In the genomic region with DNA sequence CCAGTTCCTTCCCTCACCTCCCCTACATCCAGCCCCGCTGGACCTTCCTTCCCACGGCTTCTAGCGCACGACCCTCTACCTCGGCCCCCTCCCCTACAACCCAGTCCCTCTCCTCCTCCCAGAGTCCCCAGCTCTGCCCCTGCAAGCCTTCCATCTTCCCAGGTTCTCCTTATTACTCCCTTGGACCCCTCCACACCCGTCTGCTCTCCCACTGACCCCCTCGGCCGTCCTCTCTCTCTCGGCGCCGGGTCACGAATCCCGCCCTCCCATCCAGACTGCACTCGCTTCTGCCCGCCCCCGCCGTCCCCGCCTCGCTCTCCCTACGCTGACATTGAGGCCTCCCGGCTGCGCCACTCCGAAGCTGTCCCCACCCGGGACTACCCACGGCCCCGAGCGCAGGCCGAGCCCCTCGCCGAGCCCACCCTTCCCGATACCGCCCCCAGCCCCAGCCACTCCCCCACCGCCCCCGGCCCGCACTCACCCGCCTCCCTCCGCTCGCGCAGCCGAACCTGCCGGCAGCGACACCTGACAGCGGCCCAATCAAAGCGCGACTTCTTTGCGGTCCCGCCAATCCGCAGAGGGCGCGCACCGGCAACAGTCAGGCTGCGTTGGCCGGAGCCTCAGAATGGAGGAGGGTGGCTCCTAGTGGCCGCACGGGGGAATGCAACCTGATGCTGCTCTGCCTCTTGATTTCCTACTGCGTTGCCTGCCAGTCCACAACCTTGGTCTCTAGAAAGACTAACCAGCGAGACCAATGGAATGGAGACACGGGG, we compare ENCODE assay signal across 8 mouse cellular contexts. TPM values are rescaled to one million over a fixed set of nuclear protein-coding genes. Genes with fewer than 3 reads are reported as not detected.
DNase-seq lines count a peak whose midpoint lies in the region; ATAC-seq and TF ChIP-seq lines count a peak whose summit lies in the region.

A gene (minus strand): TSS at position 577 of the 773 bp plus-strand sequence.

- peak; percentile 97 for ATAC-seq in embryonic facial prominence, embryonic 15.5 days (ENCODE audit: insufficient number of reproducible peaks, low FRiP score, low TSS enrichment, low read depth)
- peak; percentile 99 for ATAC-seq in limb, embryonic 14.5 days (ENCODE audit: low FRiP score, low read depth)
- peak; percentile 95 for ATAC-seq in midbrain, postnatal 0 days (ENCODE audit: low FRiP score)

- peak within 1 kb of the TSS; percentile 78 for H3K4me3 ChIP-seq in bone marrow, adult 2 months (replicated peaks; ENCODE audit: control insufficient read depth, low read depth, low read length)
- peak within 1 kb of the TSS; percentile 76 for H3K4me3 ChIP-seq in embryonic facial prominence, embryonic 15.5 days (replicated peaks)
- peak within 1 kb of the TSS; percentile 62 for H3K4me3 ChIP-seq in limb, embryonic 14.5 days (replicated peaks; ENCODE audit: low read length)
- H3K4me3 ChIP-seq in midbrain, postnatal 0 days (ENCODE audit: low read depth, low read length) = peak within 1 kb of the TSS; percentile 65

- peak; percentile 93 for TF ChIP-seq CTCF in bone marrow, adult 2 months (IDR thresholded peaks at IDR 0.05; ENCODE audit: control insufficient read depth, insufficient read depth, low read length)
- peak; percentile 95 for TF ChIP-seq CTCF in midbrain, postnatal 0 days (IDR thresholded peaks at IDR 0.05)

- under 1% methylated on average over 58 of the region's 58 CpGs for WGBS in bone marrow, adult 2 months
- under 1% methylated on average over 58 of the region's 58 CpGs for WGBS in embryonic facial prominence, embryonic 15.5 days
- WGBS in limb, embryonic 14.5 days = under 1% methylated on average over 58 of the region's 58 CpGs
- under 1% methylated on average over 53 of the region's 58 CpGs for WGBS in midbrain, postnatal 0 days

- no peak; the same call in 1 of the 2 replicates for TF ChIP-seq POLR2A in bone marrow, adult 2 months (IDR thresholded peaks at IDR 0.05; ENCODE audit: borderline replicate concordance, control insufficient read depth, low read depth, low read length)
- TF ChIP-seq POLR2A in limb, embryonic 14.5 days (IDR thresholded peaks at IDR 0.05; ENCODE audit: borderline replicate concordance, extremely low read depth, insufficient read depth, insufficient read length) = 0 out of 2 replicates have a peak, but pooled peaks have one; percentile 56

- H3K4me2 ChIP-seq in embryonic facial prominence, embryonic 15.5 days (replicated peaks) = peak within 1 kb of the TSS; percentile 87
- H3K4me2 ChIP-seq in limb, embryonic 14.5 days (replicated peaks; ENCODE audit: low read depth, low read length, severe bottlenecking) = peak within 1 kb of the TSS; percentile 61
- peak within 1 kb of the TSS; percentile 65 for H3K4me2 ChIP-seq in midbrain, postnatal 0 days (ENCODE audit: low read depth, low read length, poor library complexity, severe bottlenecking)

- H3K36me3 ChIP-seq in embryonic facial prominence, embryonic 15.5 days = no peaks in the 10 kb centered on the region
- no peaks in the 10 kb centered on the region for H3K36me3 ChIP-seq in limb, embryonic 14.5 days (ENCODE audit: control insufficient read depth, insufficient read depth, low read length)
- peaks cover 3% of the 10 kb centered on the region; the same call in 1 of the 2 replicates for H3K36me3 ChIP-seq in midbrain, postnatal 0 days (ENCODE audit: insufficient read depth, low read length)

- no peaks in the 10 kb centered on the region for H3K9me3 ChIP-seq in embryonic facial prominence, embryonic 15.5 days (replicated peaks)
- H3K9me3 ChIP-seq in limb, embryonic 14.5 days (ENCODE audit: control insufficient read depth, low read length) = no peaks in the 10 kb centered on the region
- no peaks in the 10 kb centered on the region for H3K9me3 ChIP-seq in midbrain, postnatal 0 days (ENCODE audit: low read length)

- H3K27ac ChIP-seq in bone marrow, adult 2 months (ENCODE audit: control insufficient read depth, insufficient read depth, low read depth, low read length, poor library complexity) = no peak within 1 kb of the TSS
- H3K27ac ChIP-seq in embryonic facial prominence, embryonic 15.5 days (replicated peaks) = 0 out of 2 replicates have a peak within 1 kb of the TSS, but pooled peaks have one; percentile 48
- H3K27ac ChIP-seq in limb, embryonic 14.5 days (replicated peaks; ENCODE audit: low read depth, low read length) = 0 out of 2 replicates have a peak within 1 kb of the TSS, but pooled peaks have one; percentile 1
- H3K27ac ChIP-seq in midbrain, postnatal 0 days (ENCODE audit: low read depth, low read length) = peak within 1 kb of the TSS; percentile 84

- peak; percentile 95 for DNase-seq in 416B (ENCODE audit: low read depth)
- DNase-seq in heart, adult 8-10 months (ENCODE audit: low spot score) = peak; percentile 97
- peak; percentile 98 for DNase-seq in kidney, adult 9 months
- peak; percentile 96 for DNase-seq in limb, embryonic 14.5 days (ENCODE audit: low spot score)
- DNase-seq in midbrain, postnatal 0 days (ENCODE audit: low spot score) = peak; percentile 98
- DNase-seq in spleen, postnatal 14 days (ENCODE audit: low spot score in 2 of 2) = peak; percentile 93 to 96

- no peaks in the 10 kb centered on the region; the same call in 1 of the 2 replicates for H3K4me1 ChIP-seq in bone marrow, adult 2 months (ENCODE audit: control insufficient read depth, insufficient read depth, low read length)
- peaks cover 23% of the 10 kb centered on the region for H3K4me1 ChIP-seq in embryonic facial prominence, embryonic 15.5 days
- peaks cover 7% of the 10 kb centered on the region for H3K4me1 ChIP-seq in limb, embryonic 14.5 days (ENCODE audit: control insufficient read depth, insufficient read depth, low read length)
- H3K4me1 ChIP-seq in midbrain, postnatal 0 days (ENCODE audit: insufficient read depth, low read length) = peaks cover 7% of the 10 kb centered on the region

- H3K9ac ChIP-seq in embryonic facial prominence, embryonic 15.5 days = peak within 1 kb of the TSS; percentile 72
- peak within 1 kb of the TSS; percentile 74 for H3K9ac ChIP-seq in limb, embryonic 14.5 days (ENCODE audit: low read depth, low read length, severe bottlenecking)
- H3K9ac ChIP-seq in midbrain, postnatal 0 days (replicated peaks; ENCODE audit: low read length, poor library complexity, severe bottlenecking) = peak within 1 kb of the TSS; percentile 75

- H3K27me3 ChIP-seq in embryonic facial prominence, embryonic 15.5 days = peaks cover 9% of the 10 kb centered on the region; the same call in 1 of the 2 replicates
- peaks cover 6% of the 10 kb centered on the region for H3K27me3 ChIP-seq in limb, embryonic 14.5 days (ENCODE audit: control insufficient read depth, insufficient read depth, low read length)
- H3K27me3 ChIP-seq in midbrain, postnatal 0 days (ENCODE audit: insufficient read depth, low read length) = no peaks in the 10 kb centered on the region

RNA-seq across cellular contexts. Expression of the gene that starts here (rescaled TPM):
- 4.3 and 16.7 TPM in 2 replicates for polyA plus RNA-seq in bone marrow, adult 2 months (2011; ENCODE audit: insufficient read depth, insufficient read length, low replicate concordance, missing spikeins)
- 12.8 TPM in 2 replicates for polyA plus RNA-seq in embryonic facial prominence, embryonic 15.5 days (2015; fragmentation: Nextera tagmentation; extraction: Ambion mirVana)
- 100 to 1,000 TPM in 3 of 4 experiments, 10 to 100 TPM in 1; 88.4 to 110 (median 104) TPM for total RNA-seq in heart, adult 8-10 months (2022)
- 12.4 and 13.0 TPM in 2 replicates for polyA plus RNA-seq in limb, embryonic 14.5 days (2012; rRNA removed)
- 7.6 and 10.3 TPM in 2 replicates for polyA plus RNA-seq in limb, embryonic 14.5 days (2014; fragmentation: Nextera tagmentation; extraction: Ambion mirVana)
- 16.9 and 22.1 TPM in 2 replicates for total RNA-seq in midbrain, postnatal 0 days (2014; rRNA removed)
- 18.5 and 20.0 TPM in 2 replicates for polyA plus RNA-seq in midbrain, postnatal 0 days (2015; fragmentation: Nextera tagmentation; extraction: Ambion mirVana)
